Mouse (Mus musculus) forebrain, embryonic 15.5 days (tissue): ENCODE data around the gene Rspry1. TPM values are rescaled to one million over a fixed set of nuclear protein-coding genes. Genes with fewer than 3 reads are reported as not detected.

Experiments
- ATAC-seq: fragments of 200-750 bp; cut with Nextera tagmentation; replicated peaks from 2 replicates; pipeline ENCODE4 v1.8.0; 2017; ENCODE audit warnings: mild to moderate bottlenecking, moderate TSS enrichment, moderate library complexity
- H3K27ac ChIP-seq: fragments of 300-500 bp; sonication (generic); replicated peaks from 2 replicates; pipeline ENCODE4 v1.5.1; 2015; ENCODE audit warnings: mild to moderate bottlenecking, inconsistent platforms
- H3K27me3 ChIP-seq: fragments of 300-500 bp; sonication (generic); 2 replicates; pipeline ENCODE4 v1.6.1; 2015; ENCODE audit warnings: inconsistent platforms
- H3K36me3 ChIP-seq: fragments of 300-500 bp; sonication (generic); 2 replicates; pipeline ENCODE4 v1.6.1; 2015; ENCODE audit warnings: mild to moderate bottlenecking, inconsistent platforms
- H3K4me1 ChIP-seq: fragments of 300-500 bp; sonication (generic); 2 replicates; pipeline ENCODE4 v1.6.1; 2015; ENCODE audit warnings: inconsistent platforms
- H3K4me2 ChIP-seq: fragments of 300-500 bp; sonication (generic); replicated peaks from 2 replicates; pipeline ENCODE4 v1.6.1; 2015; ENCODE audit warnings: mild to moderate bottlenecking, inconsistent platforms
- H3K4me3 ChIP-seq: fragments of 300-500 bp; sonication (generic); 2 replicates; pipeline ENCODE4 v1.5.1; 2015; ENCODE audit warnings: mild to moderate bottlenecking, inconsistent platforms
- H3K9ac ChIP-seq: fragments of 300-500 bp; sonication (generic); replicated peaks from 2 replicates; pipeline ENCODE4 v1.6.1; 2015; ENCODE audit warnings: mild to moderate bottlenecking, inconsistent platforms
- H3K9me3 ChIP-seq: fragments of 300-500 bp; sonication (generic); 2 replicates; pipeline ENCODE4 v1.6.1; 2016; ENCODE audit warnings: inconsistent platforms
- WGBS: fragments of 180-500 bp; shearing (Covaris S2); methylation state at CpG from one replicate; pipeline ENCODE4 v1.1.7; 2015; ENCODE audit warnings: mixed read lengths; 5-methylcytosine and 5-hydroxymethylcytosine counted together
- polyA plus RNA-seq: library from polyadenylated mRNA; unstranded; fragments of >200 nt; fragmentation: Nextera tagmentation; extraction: Ambion mirVana; gene quantifications from 2 replicates; pipeline ENCODE4 v1.2.1, GENCODE M21; 2015

Rspry1 gene
- polyA plus RNA-seq, 1 experiment from 2014 or later = 52.0 TPM

DNA sequence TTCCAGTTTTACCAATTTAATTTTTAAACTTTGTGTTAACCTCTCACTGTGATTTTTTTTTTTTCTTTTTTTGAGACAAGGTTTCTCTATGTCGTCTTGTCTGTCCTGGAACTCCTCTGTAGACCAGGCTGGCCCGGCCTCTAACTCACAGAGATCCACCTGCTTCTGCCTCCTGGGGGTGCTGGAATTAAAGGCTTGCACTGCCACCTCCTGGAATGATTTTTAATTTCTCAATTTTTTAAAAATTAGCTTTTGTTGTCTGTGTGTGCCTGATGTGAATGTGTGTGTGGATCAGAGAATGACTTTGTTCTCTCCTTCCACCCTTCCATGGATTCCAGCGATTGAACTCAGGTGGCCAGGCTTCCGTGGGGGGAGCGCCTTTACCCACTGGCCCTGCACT, 5.3 kb downstream of the Rspry1 start:
- H3K4me3 ChIP-seq = no peak overlapping the region
- H3K9ac ChIP-seq = no peak overlapping the region
- H3K36me3 ChIP-seq = no peaks in the 10 kb centered on the region
- WGBS = 96% methylated on average over 5 of the region's 5 CpGs
- H3K27me3 ChIP-seq = no peaks in the 10 kb centered on the region
- H3K4me1 ChIP-seq = peaks cover 16% of the 10 kb centered on the region
- ATAC-seq = no peak
- H3K9me3 ChIP-seq = no peaks in the 10 kb centered on the region
- H3K27ac ChIP-seq = no peak overlapping the region
- no peak overlapping the region for H3K4me2 ChIP-seq

DNA sequence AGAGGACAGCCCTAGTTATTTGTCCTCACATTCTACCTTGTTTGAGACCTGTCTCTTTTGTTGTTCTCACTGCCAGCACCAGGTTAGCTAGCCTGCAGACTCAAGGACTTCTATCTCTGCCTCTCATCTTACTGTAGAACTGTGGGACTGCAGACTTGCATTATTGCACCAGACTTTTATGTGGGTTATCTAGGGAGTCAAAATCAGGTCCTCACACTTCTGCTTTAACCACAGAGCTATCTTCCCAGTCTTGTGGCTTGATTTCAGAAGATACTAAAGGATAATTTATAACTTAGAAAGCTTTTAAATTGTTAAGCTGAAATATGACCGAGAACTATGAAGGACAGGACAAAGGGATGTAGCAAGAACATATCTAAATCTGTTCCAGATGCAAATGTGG, 23.1 kb downstream of the Rspry1 start:
- Histone ChIP-seq H3K36me3 (peaks cover 25% of the 10 kb centered on the region), H3K27ac (no peak overlapping the region), H3K9ac (no peak overlapping the region), H3K27me3 (no peaks in the 10 kb centered on the region), H3K4me3 (no peak overlapping the region), H3K9me3 (no peaks in the 10 kb centered on the region), H3K4me1 (no peaks in the 10 kb centered on the region), H3K4me2 (no peak overlapping the region)
- no peak for ATAC-seq
- 98% methylated on average over 1 of the region's 1 CpGs for whole genome bisulfite sequencing

DNA sequence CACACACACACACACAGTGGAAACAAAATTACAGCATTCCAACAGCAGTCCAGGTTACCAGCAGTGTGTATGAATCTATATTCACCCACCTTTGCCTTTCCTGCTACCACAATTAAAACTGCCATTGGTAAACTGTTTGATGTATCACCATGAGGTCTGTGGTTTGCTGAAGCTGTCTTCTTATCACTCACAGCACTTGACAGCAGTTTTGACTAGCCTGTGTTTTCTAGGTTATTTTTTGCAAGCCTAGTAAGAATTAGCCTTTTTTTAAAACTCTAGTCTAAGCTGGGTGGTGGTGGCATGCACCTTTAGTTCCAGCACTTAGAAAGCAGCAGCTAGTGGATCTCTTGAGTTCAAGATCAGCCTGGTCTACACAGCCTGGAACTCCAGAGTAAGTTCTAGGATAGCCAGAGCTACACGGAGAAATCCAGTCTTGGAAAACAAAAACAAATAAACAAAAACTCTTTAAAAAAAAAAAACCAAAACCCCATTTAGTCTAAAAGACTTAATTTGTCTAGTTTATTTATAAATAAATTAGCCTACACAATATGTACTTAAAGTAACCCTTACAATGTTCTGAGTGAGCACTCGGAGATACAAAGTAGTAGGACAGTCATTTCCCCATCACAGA, 31.9 kb downstream of the Rspry1 start:
- Histone ChIP-seq H3K4me2 (no peak overlapping the region), H3K27me3 (no peaks in the 10 kb centered on the region), H3K4me1 (no peaks in the 10 kb centered on the region), H3K27ac (no peak overlapping the region), H3K9ac (no peak overlapping the region), H3K9me3 (no peaks in the 10 kb centered on the region), H3K36me3 (peaks cover 76% of the 10 kb centered on the region), H3K4me3 (no peak overlapping the region)
- 95% methylated on average over 2 of the region's 2 CpGs for WGBS
- ATAC-seq = no peak

DNA sequence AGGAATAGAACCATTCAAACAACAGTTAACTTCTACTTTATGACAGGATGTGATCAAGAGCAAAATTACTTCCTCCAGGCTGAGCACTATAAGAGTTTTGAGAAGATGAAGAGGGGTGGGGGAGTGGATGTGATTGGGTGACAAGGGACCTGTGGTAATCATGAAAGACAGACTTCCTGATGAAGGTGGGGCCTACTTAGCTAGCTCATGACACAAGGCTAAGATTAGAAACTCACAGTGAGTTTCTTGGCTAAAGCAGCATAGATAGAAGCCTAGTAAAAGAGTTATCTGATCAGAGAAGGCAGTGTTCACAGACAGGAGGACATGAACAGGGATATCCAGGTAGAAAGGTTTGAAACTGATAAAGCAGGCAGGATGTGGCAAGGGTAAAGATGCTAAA, 32.5 kb downstream of the Rspry1 start:
- Histone ChIP-seq H3K9me3 (no peaks in the 10 kb centered on the region), H3K27me3 (no peaks in the 10 kb centered on the region), H3K4me1 (no peaks in the 10 kb centered on the region), H3K36me3 (peaks cover 76% of the 10 kb centered on the region), H3K4me2 (no peak overlapping the region), H3K9ac (no peak overlapping the region), H3K27ac (no peak overlapping the region), H3K4me3 (no peak overlapping the region)
- ATAC-seq = no peak

DNA sequence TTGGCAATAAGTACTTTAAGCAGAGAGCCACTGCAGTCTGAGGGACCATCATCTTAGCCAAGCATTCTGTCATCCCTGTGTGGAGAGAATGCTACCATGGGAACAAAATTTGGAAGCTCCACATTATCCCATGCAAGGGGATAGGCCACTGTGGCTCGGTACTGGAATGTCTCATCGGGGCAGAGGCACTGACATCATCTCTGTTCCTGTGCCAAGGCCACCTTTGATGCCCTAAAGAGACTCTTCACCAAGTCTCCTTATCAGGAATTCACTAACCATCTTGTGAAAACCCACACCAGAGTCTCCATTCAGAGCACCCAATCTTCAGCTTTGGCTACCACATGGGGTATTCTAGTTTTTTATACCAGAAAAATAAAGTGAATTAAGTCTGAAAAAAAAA, 39.4 kb downstream of the Rspry1 start:
- H3K4me2 ChIP-seq = no peak overlapping the region
- H3K9ac ChIP-seq = no peak overlapping the region
- WGBS = 82% methylated on average over 2 of the region's 2 CpGs
- H3K27me3 ChIP-seq = no peaks in the 10 kb centered on the region
- H3K36me3 ChIP-seq = peaks cover 81% of the 10 kb centered on the region
- H3K4me3 ChIP-seq = no peak overlapping the region
- no peak for ATAC-seq
- no peaks in the 10 kb centered on the region for H3K4me1 ChIP-seq
- H3K27ac ChIP-seq = no peak overlapping the region
- no peaks in the 10 kb centered on the region for H3K9me3 ChIP-seq

DNA sequence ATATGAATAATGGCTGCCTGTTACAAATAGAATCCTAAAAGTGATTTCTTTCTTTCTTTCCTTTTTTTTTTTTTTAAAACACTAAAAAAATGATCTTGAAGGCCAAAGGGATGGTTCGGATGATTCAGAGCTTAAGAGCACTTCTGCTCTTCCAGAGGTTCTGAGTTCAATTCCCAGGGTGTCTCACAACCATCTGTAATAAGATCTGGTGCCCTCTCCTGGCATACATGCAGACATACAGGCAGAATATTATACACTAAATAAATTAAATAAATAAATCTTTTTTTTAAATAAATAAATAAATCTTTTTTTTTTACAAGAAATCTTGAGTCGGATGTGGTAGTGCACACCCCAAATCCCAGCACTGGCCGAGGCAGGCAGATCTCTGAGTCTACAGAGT, 40.2 kb downstream of the Rspry1 start:
- no peaks in the 10 kb centered on the region for H3K9me3 ChIP-seq
- no peaks in the 10 kb centered on the region for H3K27me3 ChIP-seq
- peaks cover 81% of the 10 kb centered on the region for H3K36me3 ChIP-seq
- no peak overlapping the region for H3K4me3 ChIP-seq
- ATAC-seq = no peak
- no peak overlapping the region for H3K27ac ChIP-seq
- H3K4me1 ChIP-seq = no peaks in the 10 kb centered on the region
- no peak overlapping the region for H3K4me2 ChIP-seq
- WGBS = 92% methylated on average over 3 of the region's 3 CpGs
- H3K9ac ChIP-seq = no peak overlapping the region

DNA sequence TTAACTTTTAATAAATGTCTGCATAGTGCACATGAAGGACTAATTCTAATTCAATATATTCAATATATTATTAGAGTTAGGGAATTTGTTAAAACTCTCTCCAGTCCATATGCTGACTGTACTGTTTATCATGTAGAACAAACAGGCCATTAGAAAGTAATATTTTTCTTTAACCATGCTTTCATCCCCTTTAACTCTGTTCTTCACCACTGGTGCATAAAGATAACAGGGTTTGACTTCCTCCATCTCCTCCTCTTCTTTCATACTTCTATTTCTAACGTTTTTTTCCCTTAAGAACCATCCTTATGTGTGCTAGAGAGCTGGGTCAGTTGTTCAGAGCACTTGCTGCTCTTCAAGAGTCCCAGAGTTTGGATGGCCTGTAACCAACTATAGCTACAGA, 43.5 kb downstream of the Rspry1 start:
- WGBS = 65% methylated on average over 1 of the region's 1 CpGs
- peaks cover 77% of the 10 kb centered on the region for H3K36me3 ChIP-seq
- no peak overlapping the region for H3K4me3 ChIP-seq
- H3K27me3 ChIP-seq = no peaks in the 10 kb centered on the region
- H3K4me1 ChIP-seq = no peaks in the 10 kb centered on the region
- no peaks in the 10 kb centered on the region for H3K9me3 ChIP-seq
- ATAC-seq = no peak
- no peak overlapping the region for H3K4me2 ChIP-seq
- no peak overlapping the region for H3K27ac ChIP-seq
- no peak overlapping the region for H3K9ac ChIP-seq

DNA sequence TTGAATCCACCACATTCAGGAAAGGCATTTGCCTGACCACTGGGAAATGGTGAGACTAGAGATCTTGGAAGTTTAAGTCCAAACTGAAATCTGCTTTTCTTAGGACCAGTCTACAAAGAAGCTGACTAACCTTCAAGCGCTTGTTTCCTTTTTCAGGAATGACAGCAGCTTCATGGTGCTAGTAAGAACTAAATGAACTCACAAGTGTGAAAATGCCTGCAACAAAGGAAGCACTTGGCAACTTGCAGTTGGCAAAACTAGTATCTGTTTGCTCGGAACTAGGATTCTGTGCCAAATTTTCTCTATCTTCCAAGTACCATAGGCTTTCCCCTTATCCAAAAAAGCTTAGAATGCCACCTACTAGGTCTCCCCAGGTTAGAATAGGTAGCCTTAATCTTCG, 44.4 kb downstream of the Rspry1 start:
- no peak overlapping the region for H3K4me2 ChIP-seq
- H3K36me3 ChIP-seq = peaks cover 70% of the 10 kb centered on the region
- 89% methylated on average over 3 of the region's 3 CpGs for WGBS
- H3K4me3 ChIP-seq = no peak overlapping the region
- H3K27me3 ChIP-seq = no peaks in the 10 kb centered on the region
- H3K9me3 ChIP-seq = no peaks in the 10 kb centered on the region
- H3K4me1 ChIP-seq = no peaks in the 10 kb centered on the region
- ATAC-seq = no peak
- H3K9ac ChIP-seq = no peak overlapping the region
- no peak overlapping the region for H3K27ac ChIP-seq

DNA sequence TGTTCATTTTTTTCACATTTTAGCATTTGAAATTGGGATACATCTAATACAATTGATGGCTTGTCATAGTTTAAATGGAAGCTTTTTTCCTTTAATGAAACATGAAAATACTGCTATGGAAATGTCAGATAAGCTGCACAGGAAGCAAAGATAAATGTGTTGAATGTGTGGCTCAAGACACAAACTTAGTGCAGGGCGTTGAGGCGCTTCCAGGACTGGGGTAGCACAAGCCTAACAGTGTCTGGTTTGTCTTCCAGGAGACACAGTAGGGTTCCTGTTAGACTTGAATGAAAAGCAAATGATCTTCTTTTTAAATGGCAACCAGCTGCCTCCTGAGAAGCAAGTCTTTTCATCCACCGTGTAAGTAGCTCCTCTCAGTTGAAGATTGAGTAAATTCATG, 47.8 kb downstream of the Rspry1 start:
- ATAC-seq = no peak
- 32% methylated on average over 3 of the region's 3 CpGs for WGBS
- Histone ChIP-seq H3K9ac (no peak overlapping the region), H3K27me3 (no peaks in the 10 kb centered on the region), H3K4me2 (no peak overlapping the region), H3K4me3 (no peak overlapping the region), H3K9me3 (no peaks in the 10 kb centered on the region), H3K27ac (no peak overlapping the region), H3K36me3 (peaks cover 74% of the 10 kb centered on the region), H3K4me1 (no peaks in the 10 kb centered on the region)

DNA sequence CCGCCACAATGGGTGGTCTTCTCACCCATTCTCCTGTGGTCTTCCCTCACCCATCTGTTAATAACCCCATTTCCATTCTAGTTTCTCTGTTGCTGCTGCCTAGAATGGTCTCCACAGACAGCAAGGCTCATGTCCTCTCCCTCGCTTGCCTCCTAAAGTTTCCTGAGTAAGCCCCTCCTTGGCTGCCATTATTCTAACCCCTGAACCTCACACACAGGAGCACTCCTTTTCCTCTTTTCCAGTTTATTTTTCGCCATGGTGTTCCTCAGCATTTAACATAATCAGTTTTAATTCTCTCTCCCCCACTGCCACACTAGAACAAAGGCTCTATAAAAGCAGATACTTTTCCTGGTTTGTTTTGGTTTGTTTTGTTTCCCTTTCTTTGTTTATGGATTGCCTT, 51.2 kb downstream of the Rspry1 start:
- H3K27me3 ChIP-seq = no peaks in the 10 kb centered on the region
- WGBS = 88% methylated on average over 3 of the region's 3 CpGs
- H3K4me2 ChIP-seq = no peak overlapping the region
- no peaks in the 10 kb centered on the region for H3K9me3 ChIP-seq
- no peaks in the 10 kb centered on the region for H3K4me1 ChIP-seq
- H3K36me3 ChIP-seq = peaks cover 77% of the 10 kb centered on the region
- ATAC-seq = no peak
- H3K4me3 ChIP-seq = no peak overlapping the region
- H3K27ac ChIP-seq = no peak overlapping the region
- H3K9ac ChIP-seq = no peak overlapping the region

DNA sequence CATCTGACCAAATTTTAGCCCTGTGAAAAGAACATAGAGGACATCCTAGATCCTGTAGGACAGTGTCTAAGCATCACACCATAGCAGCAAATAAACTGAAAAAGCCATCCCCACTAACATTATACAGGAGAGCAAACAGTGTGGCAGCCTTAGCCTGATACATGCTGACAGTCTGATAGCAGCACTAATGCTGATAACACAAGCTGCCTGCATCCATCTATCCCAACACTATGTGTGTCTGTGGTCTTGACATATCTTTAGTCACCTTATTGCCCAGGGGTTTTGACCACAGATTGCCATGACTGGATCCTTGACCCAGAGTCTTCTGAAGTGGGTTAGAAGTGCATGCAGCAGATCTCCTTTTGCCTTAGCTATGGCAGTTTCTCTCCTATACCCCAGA, 53.3 kb downstream of the Rspry1 start:
- ATAC-seq = no peak
- peaks cover 70% of the 10 kb centered on the region for H3K36me3 ChIP-seq

DNA sequence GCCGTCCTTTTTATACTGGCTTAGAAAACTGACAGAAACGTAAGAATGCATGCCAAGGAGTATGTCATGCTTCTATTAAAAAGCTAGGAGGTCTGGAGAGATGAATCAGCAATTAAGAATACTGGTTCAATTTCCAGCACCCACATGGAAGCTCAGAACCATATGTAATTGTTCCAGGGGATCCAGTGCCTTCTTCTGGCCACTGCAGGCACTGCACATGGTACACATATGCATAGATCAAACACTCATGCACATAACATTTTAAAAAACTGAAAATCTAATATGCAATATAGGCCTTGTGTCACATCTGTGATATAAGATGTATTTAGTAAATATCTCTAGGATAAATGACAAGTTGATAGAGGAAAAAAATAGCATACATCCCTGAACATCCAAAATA, 56.3 kb downstream of the Rspry1 start:
- H3K9ac ChIP-seq = no peak overlapping the region
- no peaks in the 10 kb centered on the region for H3K27me3 ChIP-seq
- WGBS = 85% methylated on average over 2 of the region's 2 CpGs
- ATAC-seq = no peak
- no peaks in the 10 kb centered on the region for H3K9me3 ChIP-seq
- no peak overlapping the region for H3K4me2 ChIP-seq
- H3K36me3 ChIP-seq = peaks cover 50% of the 10 kb centered on the region
- no peak overlapping the region for H3K27ac ChIP-seq
- no peak overlapping the region for H3K4me3 ChIP-seq
- H3K4me1 ChIP-seq = no peaks in the 10 kb centered on the region

More for the DNA sequence above, 53.3 kb downstream of the Rspry1 start:
- H3K27me3 ChIP-seq = no peaks in the 10 kb centered on the region
- H3K4me1 ChIP-seq = no peaks in the 10 kb centered on the region
- no peak overlapping the region for H3K4me3 ChIP-seq
- no peaks in the 10 kb centered on the region for H3K9me3 ChIP-seq
- H3K4me2 ChIP-seq = no peak overlapping the region
- H3K9ac ChIP-seq = no peak overlapping the region
- no peak overlapping the region for H3K27ac ChIP-seq

DNA sequence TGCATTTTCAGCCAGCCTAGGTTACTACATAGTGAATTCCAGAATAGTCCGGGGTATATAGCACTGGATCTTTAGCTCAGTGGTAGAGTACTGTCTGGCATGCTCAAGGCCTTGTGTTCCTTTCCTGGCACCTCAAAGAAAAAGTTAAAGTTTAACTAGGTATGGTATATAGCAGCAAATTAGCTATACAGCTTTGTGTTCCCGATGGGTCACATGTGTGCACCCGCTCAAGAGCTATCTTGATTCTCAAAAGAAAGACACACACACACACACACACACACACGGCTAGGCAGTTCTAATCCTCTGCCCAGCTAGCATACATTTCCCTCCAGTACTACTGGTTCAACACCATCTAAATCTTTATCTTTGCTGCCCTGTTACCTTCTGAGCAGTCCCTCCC, 58.7 kb downstream of the Rspry1 start:
- WGBS = 88% methylated on average over 4 of the region's 4 CpGs
- no peak overlapping the region for H3K4me2 ChIP-seq
- no peak overlapping the region for H3K4me3 ChIP-seq
- no peak overlapping the region for H3K9ac ChIP-seq
- H3K4me1 ChIP-seq = no peaks in the 10 kb centered on the region
- no peak for ATAC-seq
- H3K27ac ChIP-seq = no peak overlapping the region
- no peaks in the 10 kb centered on the region for H3K9me3 ChIP-seq
- H3K27me3 ChIP-seq = no peaks in the 10 kb centered on the region
- H3K36me3 ChIP-seq = peaks cover 31% of the 10 kb centered on the region
